Mouse (Mus musculus): ENCODE data around the gene Limd2. TPM values are rescaled to one million over a fixed set of nuclear protein-coding genes. Genes with fewer than 3 reads are reported as not detected.
"Not testable (repeated sequence)": the region's sequence is repeated elsewhere in the genome, so short reads cannot be mapped to it uniquely, and the experiment has no call there.

Limd2 gene
- polyA plus RNA-seq, 1 experiment from 2014 or later = 142 TPM

GRCm38 (mm10) chr11:106154091-106154490 is 6.6 kb downstream of the Limd2 start:
- 59% methylated on average over 5 of the region's 5 CpGs for WGBS
- ATAC-seq = no peak
- Histone ChIP-seq H3K9ac (ENCODE audit: low read depth, low read length) (no peak overlapping the region), H3K4me3 (ENCODE audit: low read length) (no peak overlapping the region), H3K36me3 (ENCODE audit: control insufficient read depth, insufficient read depth, low read length) (peaks cover 40% of the 10 kb centered on the region), H3K27me3 (replicated peaks; ENCODE audit: control insufficient read depth, insufficient read depth, low read length) (no peaks in the 10 kb centered on the region), H3K4me2 (ENCODE audit: low read length) (no peak overlapping the region), H3K9me3 (ENCODE audit: control insufficient read depth, low read length) (no peaks in the 10 kb centered on the region), H3K27ac (ENCODE audit: low read depth, low read length) (no peak overlapping the region; the same call in 1 of the 2 replicates), H3K4me1 (ENCODE audit: control insufficient read depth, insufficient read depth, low read depth, low read length) (peaks cover 11% of the 10 kb centered on the region)

- Histone ChIP-seq H3K27me3 (replicated peaks; ENCODE audit: control insufficient read depth, insufficient read depth, low read length) (no peaks in the 10 kb centered on the region), H3K9ac (ENCODE audit: low read depth, low read length) (no peak overlapping the region), H3K27ac (ENCODE audit: low read depth, low read length) (no peak overlapping the region), H3K36me3 (ENCODE audit: control insufficient read depth, insufficient read depth, low read length) (peaks cover 48% of the 10 kb centered on the region), H3K4me1 (ENCODE audit: control insufficient read depth, insufficient read depth, low read depth, low read length) (no peaks in the 10 kb centered on the region), H3K9me3 (ENCODE audit: control insufficient read depth, low read length) (no peaks in the 10 kb centered on the region), H3K4me2 (ENCODE audit: low read length) (no peak overlapping the region), H3K4me3 (ENCODE audit: low read length) (no peak overlapping the region)
- ATAC-seq = no peak
- 73% methylated on average over 8 of the region's 8 CpGs for WGBS
Observed at GRCm38 (mm10) chr11:106152132-106152531, 8.5 kb downstream of the Limd2 start.

- Histone ChIP-seq H3K4me1 (ENCODE audit: control insufficient read depth, insufficient read depth, low read depth, low read length) (no peaks in the 10 kb centered on the region), H3K27me3 (replicated peaks; ENCODE audit: control insufficient read depth, insufficient read depth, low read length) (no peaks in the 10 kb centered on the region), H3K9me3 (ENCODE audit: control insufficient read depth, low read length) (no peaks in the 10 kb centered on the region), H3K4me3 (ENCODE audit: low read length) (no peak overlapping the region), H3K27ac (ENCODE audit: low read depth, low read length) (no peak overlapping the region), H3K9ac (ENCODE audit: low read depth, low read length) (no peak overlapping the region), H3K4me2 (ENCODE audit: low read length) (no peak overlapping the region), H3K36me3 (ENCODE audit: control insufficient read depth, insufficient read depth, low read length) (peaks cover 48% of the 10 kb centered on the region)
- no peak for ATAC-seq
- WGBS = 100% methylated on average over 3 of the region's 3 CpGs
Observed at GRCm38 (mm10) chr11:106151219-106151618, 9.4 kb downstream of the Limd2 start.

GRCm38 (mm10) chr11:106134580-106135528 is 25.8 kb downstream of the Limd2 start:
- H3K27me3 ChIP-seq (replicated peaks; ENCODE audit: control insufficient read depth, insufficient read depth, low read length) = no peaks in the 10 kb centered on the region
- no peaks in the 10 kb centered on the region; the same call in 1 of the 2 replicates for H3K4me1 ChIP-seq (ENCODE audit: control insufficient read depth, insufficient read depth, low read depth, low read length)
- peak overlapping the region; percentile 4; the same call in 1 of the 2 replicates for H3K4me2 ChIP-seq (ENCODE audit: low read length)
- H3K9me3 ChIP-seq (ENCODE audit: control insufficient read depth, low read length) = no peaks in the 10 kb centered on the region
- peaks cover 3% of the 10 kb centered on the region; the same call in 1 of the 2 replicates for H3K36me3 ChIP-seq (ENCODE audit: control insufficient read depth, insufficient read depth, low read length)
- 22% methylated on average over 8 of the region's 8 CpGs for WGBS
- no peak for ATAC-seq
- H3K4me3 ChIP-seq (ENCODE audit: low read length) = no peak overlapping the region
- peak overlapping the region; percentile 32 for H3K27ac ChIP-seq (ENCODE audit: low read depth, low read length)
- H3K9ac ChIP-seq (ENCODE audit: low read depth, low read length) = no peak overlapping the region

- no peaks in the 10 kb centered on the region for H3K9me3 ChIP-seq (ENCODE audit: control insufficient read depth, low read length)
- peaks cover 7% of the 10 kb centered on the region; the same call in 1 of the 2 replicates for H3K36me3 ChIP-seq (ENCODE audit: control insufficient read depth, insufficient read depth, low read length)
- no peaks in the 10 kb centered on the region; the same call in 1 of the 2 replicates for H3K4me1 ChIP-seq (ENCODE audit: control insufficient read depth, insufficient read depth, low read depth, low read length)
- 87% methylated on average over 5 of the region's 5 CpGs for WGBS
- no peak overlapping the region for H3K27ac ChIP-seq (ENCODE audit: low read depth, low read length)
- H3K27me3 ChIP-seq (replicated peaks; ENCODE audit: control insufficient read depth, insufficient read depth, low read length) = no peaks in the 10 kb centered on the region
- H3K4me3 ChIP-seq (ENCODE audit: low read length) = no peak overlapping the region
- no peak for ATAC-seq
- no peak overlapping the region for H3K9ac ChIP-seq (ENCODE audit: low read depth, low read length)
- no peak overlapping the region for H3K4me2 ChIP-seq (ENCODE audit: low read length)
Observed at GRCm38 (mm10) chr11:106132516-106132915, 28.1 kb downstream of the Limd2 start.

- ATAC-seq = no peak
- Histone ChIP-seq H3K9ac (ENCODE audit: low read depth, low read length) (no peak overlapping the region), H3K27me3 (replicated peaks; ENCODE audit: control insufficient read depth, insufficient read depth, low read length) (no peaks in the 10 kb centered on the region), H3K4me2 (ENCODE audit: low read length) (no peak overlapping the region), H3K4me1 (ENCODE audit: control insufficient read depth, insufficient read depth, low read depth, low read length) (no peaks in the 10 kb centered on the region), H3K27ac (ENCODE audit: low read depth, low read length) (no peak overlapping the region), H3K4me3 (ENCODE audit: low read length) (no peak overlapping the region), H3K36me3 (ENCODE audit: control insufficient read depth, insufficient read depth, low read length) (0 out of 2 replicates have a peak, but pooled peaks cover 3% of the 10 kb centered on the region), H3K9me3 (ENCODE audit: control insufficient read depth, low read length) (no peaks in the 10 kb centered on the region)
- WGBS = 97% methylated on average over 1 of the region's 1 CpGs
Observed at GRCm38 (mm10) chr11:106129477-106129876, 31.2 kb downstream of the Limd2 start.

- H3K27me3 ChIP-seq (replicated peaks; ENCODE audit: control insufficient read depth, insufficient read depth, low read length); ATAC-seq; H3K4me2 ChIP-seq (ENCODE audit: low read length); H3K9ac ChIP-seq (ENCODE audit: low read depth, low read length); H3K9me3 ChIP-seq (ENCODE audit: control insufficient read depth, low read length); H3K4me3 ChIP-seq (ENCODE audit: low read length); H3K4me1 ChIP-seq (ENCODE audit: control insufficient read depth, insufficient read depth, low read depth, low read length); H3K27ac ChIP-seq (ENCODE audit: low read depth, low read length); H3K36me3 ChIP-seq (ENCODE audit: control insufficient read depth, insufficient read depth, low read length): not testable (repeated sequence)
- WGBS = 94% methylated on average over 4 of the region's 6 CpGs
Observed at GRCm38 (mm10) chr11:106126727-106127373, 33.8 kb downstream of the Limd2 start.

GRCm38 (mm10) chr11:106125827-106126226 is 34.8 kb downstream of the Limd2 start:
- H3K4me3 ChIP-seq (ENCODE audit: low read length) = no peak overlapping the region
- no peaks in the 10 kb centered on the region for H3K4me1 ChIP-seq (ENCODE audit: control insufficient read depth, insufficient read depth, low read depth, low read length)
- no peak overlapping the region for H3K27ac ChIP-seq (ENCODE audit: low read depth, low read length)
- peaks cover 6% of the 10 kb centered on the region for H3K36me3 ChIP-seq (ENCODE audit: control insufficient read depth, insufficient read depth, low read length)
- H3K9ac ChIP-seq (ENCODE audit: low read depth, low read length) = no peak overlapping the region
- no peaks in the 10 kb centered on the region for H3K27me3 ChIP-seq (replicated peaks; ENCODE audit: control insufficient read depth, insufficient read depth, low read length)
- no peaks in the 10 kb centered on the region for H3K9me3 ChIP-seq (ENCODE audit: control insufficient read depth, low read length)
- WGBS = 87% methylated on average over 1 of the region's 1 CpGs
- ATAC-seq = no peak
- H3K4me2 ChIP-seq (ENCODE audit: low read length) = no peak overlapping the region

- Histone ChIP-seq H3K4me3 (ENCODE audit: low read length) (no peak overlapping the region), H3K27me3 (replicated peaks; ENCODE audit: control insufficient read depth, insufficient read depth, low read length) (no peaks in the 10 kb centered on the region), H3K27ac (ENCODE audit: low read depth, low read length) (no peak overlapping the region), H3K36me3 (ENCODE audit: control insufficient read depth, insufficient read depth, low read length) (peaks cover 6% of the 10 kb centered on the region), H3K9ac (ENCODE audit: low read depth, low read length) (no peak overlapping the region), H3K9me3 (ENCODE audit: control insufficient read depth, low read length) (no peaks in the 10 kb centered on the region), H3K4me2 (ENCODE audit: low read length) (no peak overlapping the region), H3K4me1 (ENCODE audit: control insufficient read depth, insufficient read depth, low read depth, low read length) (no peaks in the 10 kb centered on the region)
- 66% methylated on average over 4 of the region's 4 CpGs for WGBS
- ATAC-seq = no peak
Observed at GRCm38 (mm10) chr11:106124784-106125183, 35.9 kb downstream of the Limd2 start.
